Mouse (Mus musculus) kidney, embryonic 14.5 days (tissue): Measurements from ENCODE around the gene Pitpnm2. TPM values are rescaled to one million over a fixed set of nuclear protein-coding genes. Genes with fewer than 3 reads are reported as not detected.

Source experiments
- ATAC-seq: fragments of 200-750 bp; cut with Nextera tagmentation; 2 replicates; pipeline ENCODE4 v1.8.0; 2017; ENCODE audit warnings: moderate number of reproducible peaks, mild to moderate bottlenecking, moderate TSS enrichment, moderate library complexity; ENCODE audit not compliant: low FRiP score, low TSS enrichment
- H3K27ac ChIP-seq: fragments of 300-500 bp; sonication (generic); 2 replicates; pipeline ENCODE4 v1.5.1; 2014; ENCODE audit warnings: low read depth, mild to moderate bottlenecking, low read length, moderate library complexity, mixed read lengths
- H3K27me3 ChIP-seq: fragments of 300-500 bp; sonication (generic); 2 replicates; pipeline ENCODE4 v1.6.1; 2014; ENCODE audit warnings: mild to moderate bottlenecking, low read length; ENCODE audit not compliant: control insufficient read depth, insufficient read depth
- H3K36me3 ChIP-seq: fragments of 300-500 bp; sonication (generic); 2 replicates; pipeline ENCODE4 v1.6.1; 2014; ENCODE audit warnings: low read length, mixed read lengths; ENCODE audit not compliant: control insufficient read depth, insufficient read depth
- H3K4me1 ChIP-seq: fragments of 300-500 bp; sonication (generic); 2 replicates; pipeline ENCODE4 v1.6.1; 2014; ENCODE audit warnings: low read length, mixed read lengths; ENCODE audit not compliant: control insufficient read depth, insufficient read depth
- H3K4me2 ChIP-seq: fragments of 300-500 bp; sonication (generic); replicated peaks from 2 replicates; pipeline ENCODE4 v1.6.1; 2014; ENCODE audit warnings: low read depth, mild to moderate bottlenecking, low read length
- H3K4me3 ChIP-seq: fragments of 300-500 bp; sonication (generic); 2 replicates; pipeline ENCODE4 v1.5.1; 2014; ENCODE audit warnings: mild to moderate bottlenecking, low read length
- H3K9ac ChIP-seq: fragments of 300-500 bp; sonication (generic); 2 replicates; pipeline ENCODE4 v1.6.1; 2014; ENCODE audit warnings: low read depth, mild to moderate bottlenecking, low read length, moderate library complexity
- H3K9me3 ChIP-seq: fragments of 300-500 bp; sonication (generic); 2 replicates; pipeline ENCODE4 v1.6.1; 2016; ENCODE audit warnings: low read length; ENCODE audit not compliant: control insufficient read depth
- WGBS: fragments of 180-500 bp; shearing (Covaris S2); extraction: QIAGEN DNeasy Blood & Tissue Kit; methylation state at CpG from one replicate; pipeline ENCODE4 v1.1.7; 2014; 5-methylcytosine and 5-hydroxymethylcytosine counted together
- polyA plus RNA-seq: library from polyadenylated mRNA; unstranded; fragments of >200 nt; fragmentation: Nextera tagmentation; extraction: Ambion mirVana; gene quantifications from 2 replicates; pipeline ENCODE4 v1.2.1, GENCODE M21; 2014

The Pitpnm2 gene
- polyA plus RNA-seq, 1 experiment from 2014 or later, result 7.0 TPM

GRCm38 (mm10) chr5:124073682-124074081 is 175.9 kb downstream of the Pitpnm2 start:
- Histone ChIP-seq H3K27ac (peak overlapping the region; percentile 65; the same call in 1 of the 2 replicates), H3K4me1 (peaks cover 29% of the 10 kb centered on the region; the same call in 1 of the 2 replicates), H3K9ac (no peak overlapping the region), H3K27me3 (no peaks in the 10 kb centered on the region), H3K4me2 (no peak overlapping the region), H3K36me3 (no peaks in the 10 kb centered on the region), H3K9me3 (no peaks in the 10 kb centered on the region), H3K4me3 (no peak overlapping the region)
- ATAC-seq, result peak; percentile 66
- 21% methylated on average over 9 of the region's 9 CpGs for WGBS

GRCm38 (mm10) chr5:124069657-124070056 is 179.9 kb downstream of the Pitpnm2 start:
- no peak for ATAC-seq
- no peaks in the 10 kb centered on the region for H3K27me3 ChIP-seq
- WGBS, result 72% methylated on average over 3 of the region's 3 CpGs
- H3K9me3 ChIP-seq, result no peaks in the 10 kb centered on the region
- H3K4me2 ChIP-seq, result no peak overlapping the region
- no peak overlapping the region for H3K27ac ChIP-seq
- no peaks in the 10 kb centered on the region for H3K36me3 ChIP-seq
- no peak overlapping the region for H3K9ac ChIP-seq
- no peak overlapping the region for H3K4me3 ChIP-seq
- H3K4me1 ChIP-seq, result peaks cover 13% of the 10 kb centered on the region; the same call in 1 of the 2 replicates

Other genes with a start within 250 kb of the Pitpnm2 start
- 20.2 and 27.6 TPM in 2 replicates for gene Vps37b, start 217.5 kb downstream of the Pitpnm2 start, polyA plus RNA-seq
- 0.44 and 0.97 TPM in 2 replicates for gene Abcb9, start 154.0 kb downstream of the Pitpnm2 start, polyA plus RNA-seq
- gene Ogfod2, start 137.5 kb downstream of the Pitpnm2 start, polyA plus RNA-seq, result 12.2 and 15.3 TPM in 2 replicates
- 105 and 114 TPM in 2 replicates for gene Arl6ip4, start 133.7 kb downstream of the Pitpnm2 start, polyA plus RNA-seq
- 11.8 and 20.8 TPM in 2 replicates for gene Mphosph9, start 78.2 kb upstream of the Pitpnm2 start, polyA plus RNA-seq
- 12.5 and 13.2 TPM in 2 replicates for gene 2810006K23Rik, start 78.3 kb upstream of the Pitpnm2 start, polyA plus RNA-seq
- 62.3 and 87.0 TPM in 2 replicates for gene Cdk2ap1, start 113.3 kb upstream of the Pitpnm2 start, polyA plus RNA-seq
- 66.3 and 102 TPM in 2 replicates for gene Sbno1, start 176.2 kb upstream of the Pitpnm2 start, polyA plus RNA-seq
- gene Kmt5a, start 190.2 kb upstream of the Pitpnm2 start, polyA plus RNA-seq, result 54.7 and 58.6 TPM in 2 replicates
- gene Rilpl2, start 228.6 kb upstream of the Pitpnm2 start, polyA plus RNA-seq, result 29.4 and 31.7 TPM in 2 replicates
- 12.8 and 23.8 TPM in 2 replicates for gene Snrnp35, start 233.4 kb upstream of the Pitpnm2 start, polyA plus RNA-seq